Mouse (Mus musculus): ENCODE data around the gene Ttyh1. TPM values are rescaled to one million over a fixed set of nuclear protein-coding genes. Genes with fewer than 3 reads are reported as not detected.
A peak's percentile ranks its signal among the peaks of the same experiment; 100 is the strongest.

Ttyh1 gene
- polyA plus RNA-seq, 2 experiments = 0.11 to 0.24 TPM

- WGBS (ENCODE audit: insufficient replicate concordance) = 61% methylated on average over 6 of the region's 6 CpGs
- Histone ChIP-seq H3K4me1 (replicated peaks; ENCODE audit: control insufficient read depth in 2 of 2, insufficient read depth in 2 of 2, low read length in 1 of 2) (peaks cover 0 to 7% of the 10 kb centered on the region in 2 experiments), H3K4me2 (ENCODE audit: low read depth) (no peak overlapping the region), H3K4me3 (ENCODE audit: insufficient read depth in 1 of 2, low read depth in 2 of 2, low read length in 2 of 2) (no peak overlapping the region), H3K9ac (replicated peaks) (no peak overlapping the region), H3K27ac (no peak overlapping the region), H3K36me3 (replicated peaks; ENCODE audit: control insufficient read depth, insufficient read depth, low read depth) (peaks cover 73% of the 10 kb centered on the region), H3K9me3 (ENCODE audit: control insufficient read depth, low read length) (no peaks in the 10 kb centered on the region), H3K27me3 (ENCODE audit: control insufficient read depth, insufficient read depth, low read length) (no peaks in the 10 kb centered on the region)
- DNase-seq (ENCODE audit: low read depth in 3 of 3, low spot score in 3 of 3) (peak in 1 of 3 experiments; percentile 27), ATAC-seq (ENCODE audit: insufficient read depth) (no peak)
- TF ChIP-seq CTCF (IDR thresholded peaks at IDR 0.05; ENCODE audit: low read depth) = peak; percentile 93
- TF ChIP-seq EP300 (IDR thresholded peaks at IDR 0.05; ENCODE audit: low read depth) = no peak
These were observed 26.5 kb downstream of the Ttyh1 start for GRCm38 (mm10) chr7:4145552-4146190.

GRCm38 (mm10) chr7:4146241-4147180 lies 27.3 kb downstream of the Ttyh1 start:
- H3K27ac ChIP-seq = no peak overlapping the region

GRCm38 (mm10) chr7:4147371-4147770 lies 28.2 kb downstream of the Ttyh1 start:
- Histone ChIP-seq H3K9me3 (ENCODE audit: control insufficient read depth, low read length) (no peaks in the 10 kb centered on the region), H3K27ac (no peak overlapping the region), H3K36me3 (replicated peaks; ENCODE audit: control insufficient read depth, insufficient read depth, low read depth) (peaks cover 56% of the 10 kb centered on the region), H3K4me3 (ENCODE audit: insufficient read depth in 1 of 2, low read depth in 2 of 2, low read length in 2 of 2) (no peak overlapping the region), H3K4me1 (replicated peaks; ENCODE audit: control insufficient read depth in 2 of 2, insufficient read depth in 2 of 2, low read length in 1 of 2) (peaks cover 3 to 7% of the 10 kb centered on the region in 2 experiments), H3K27me3 (ENCODE audit: control insufficient read depth, insufficient read depth, low read length) (0 out of 2 replicates have a peak, but pooled peaks cover 3% of the 10 kb centered on the region), H3K4me2 (ENCODE audit: low read depth) (no peak overlapping the region), H3K9ac (replicated peaks) (no peak overlapping the region)
- DNase-seq (ENCODE audit: low read depth in 3 of 3, low spot score in 3 of 3) (no peak), ATAC-seq (ENCODE audit: insufficient read depth) (no peak)
- 64% methylated on average over 20 of the region's 20 CpGs for WGBS (ENCODE audit: insufficient replicate concordance)
- TF ChIP-seq CTCF (IDR thresholded peaks at IDR 0.05; ENCODE audit: low read depth) = no peak
- no peak for TF ChIP-seq EP300 (IDR thresholded peaks at IDR 0.05; ENCODE audit: low read depth)

More at GRCm38 (mm10) chr7:4146241-4147180, 27.3 kb downstream of the Ttyh1 start:
- Histone ChIP-seq H3K4me3 (ENCODE audit: insufficient read depth in 1 of 2, low read depth in 2 of 2, low read length in 2 of 2) (no peak overlapping the region), H3K27me3 (ENCODE audit: control insufficient read depth, insufficient read depth, low read length) (0 out of 2 replicates have a peak, but pooled peaks cover 3% of the 10 kb centered on the region), H3K4me1 (replicated peaks; ENCODE audit: control insufficient read depth in 2 of 2, insufficient read depth in 2 of 2, low read length in 1 of 2) (peaks cover 3 to 7% of the 10 kb centered on the region in 2 experiments), H3K9ac (replicated peaks) (no peak overlapping the region), H3K9me3 (ENCODE audit: control insufficient read depth, low read length) (no peaks in the 10 kb centered on the region), H3K4me2 (ENCODE audit: low read depth) (no peak overlapping the region), H3K36me3 (replicated peaks; ENCODE audit: control insufficient read depth, insufficient read depth, low read depth) (peaks cover 65% of the 10 kb centered on the region)
- no peak for TF ChIP-seq EP300 (IDR thresholded peaks at IDR 0.05; ENCODE audit: low read depth)
- TF ChIP-seq CTCF (IDR thresholded peaks at IDR 0.05; ENCODE audit: low read depth) = no peak
- ATAC-seq (ENCODE audit: insufficient read depth) (no peak), DNase-seq (ENCODE audit: low read depth in 3 of 3, low spot score in 3 of 3) (no peak)
- WGBS (ENCODE audit: insufficient replicate concordance) = 78% methylated on average over 23 of the region's 23 CpGs

- no peak overlapping the region for H3K9ac ChIP-seq (replicated peaks)
- H3K36me3 ChIP-seq (replicated peaks; ENCODE audit: control insufficient read depth, insufficient read depth, low read depth) = peaks cover 52% of the 10 kb centered on the region
- H3K27ac ChIP-seq = no peak overlapping the region
- no peaks in the 10 kb centered on the region for H3K9me3 ChIP-seq (ENCODE audit: control insufficient read depth, low read length)
- 0 out of 2 replicates have a peak, but pooled peaks cover 3% of the 10 kb centered on the region for H3K27me3 ChIP-seq (ENCODE audit: control insufficient read depth, insufficient read depth, low read length)
- no peak overlapping the region for H3K4me3 ChIP-seq (ENCODE audit: insufficient read depth in 1 of 2, low read depth in 2 of 2, low read length in 2 of 2)
- TF ChIP-seq CTCF (IDR thresholded peaks at IDR 0.05; ENCODE audit: low read depth) (no peak), EP300 (IDR thresholded peaks at IDR 0.05; ENCODE audit: low read depth) (no peak)
- DNase-seq (ENCODE audit: low read depth in 3 of 3, low spot score in 3 of 3) (no peak), ATAC-seq (ENCODE audit: insufficient read depth) (no peak)
- peak overlapping the region; percentile 94 for H3K4me2 ChIP-seq (ENCODE audit: low read depth)
- 82% methylated on average over 4 of the region's 4 CpGs for WGBS (ENCODE audit: insufficient replicate concordance)
- peaks cover 3 to 7% of the 10 kb centered on the region in 2 experiments for H3K4me1 ChIP-seq (replicated peaks; ENCODE audit: control insufficient read depth in 2 of 2, insufficient read depth in 2 of 2, low read length in 1 of 2)
These were observed 28.6 kb downstream of the Ttyh1 start for GRCm38 (mm10) chr7:4147836-4148235.

Measured in liver, embryonic 14.5 days (tissue).